Mouse (Mus musculus): ENCODE data around the gene Phf11b. TPM values are rescaled to one million over a fixed set of nuclear protein-coding genes. Genes with fewer than 3 reads are reported as not detected.

Phf11b gene
- polyA plus RNA-seq (2014; fragmentation: Illumina TruSeq; extraction: RNeasy Lipid Tissue Mini Kit (QIAGEN cat#74804)) = 9.7 TPM

DNA sequence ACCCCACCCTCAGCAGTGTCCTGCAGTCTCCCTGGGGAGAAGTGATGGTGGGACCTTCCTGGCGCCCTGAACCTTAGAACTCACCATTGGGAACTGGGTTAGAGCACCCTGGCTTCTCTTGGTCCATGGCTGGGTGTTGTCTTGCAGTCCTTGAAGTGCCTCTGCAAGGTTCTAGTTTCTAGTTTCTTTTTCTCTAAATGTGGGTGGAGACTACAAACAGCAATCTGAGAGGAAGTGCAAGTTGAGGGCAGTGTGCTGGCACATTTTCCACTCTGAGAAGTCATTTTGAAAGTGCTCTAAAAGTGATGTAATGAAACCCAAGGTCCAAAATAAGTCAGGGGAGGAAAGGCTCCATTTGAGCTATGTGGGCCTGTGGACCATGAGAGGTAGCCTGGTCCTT is at the start of gene Phf11b:
Phf11b (minus strand) TSS at position 163 of the 400 bp plus-strand sequence.

DNA sequence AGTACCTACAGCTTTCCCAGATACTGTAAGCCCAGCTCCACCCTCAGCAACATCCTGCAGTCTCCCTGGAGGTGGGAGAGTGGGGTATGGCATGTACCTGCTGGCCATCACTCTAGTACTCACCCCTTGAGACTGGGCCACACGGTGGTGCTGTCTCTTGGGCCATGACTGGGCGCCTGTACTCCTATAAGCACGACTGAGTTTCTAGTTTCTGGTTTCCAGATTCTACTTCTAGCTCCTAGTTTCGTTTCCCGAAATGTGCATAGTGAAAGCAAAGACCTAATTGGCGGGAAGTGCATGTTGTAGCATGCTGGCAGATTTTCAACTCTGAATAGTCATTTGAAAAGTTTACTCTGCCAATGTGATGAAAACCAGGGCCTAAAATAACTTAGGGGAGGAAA is 24.1 kb upstream of the Phf11b start, which contains the start of gene Phf11d:
Phf11d (minus strand) TSS at position 227 of the 401 bp plus-strand sequence.

DNA sequence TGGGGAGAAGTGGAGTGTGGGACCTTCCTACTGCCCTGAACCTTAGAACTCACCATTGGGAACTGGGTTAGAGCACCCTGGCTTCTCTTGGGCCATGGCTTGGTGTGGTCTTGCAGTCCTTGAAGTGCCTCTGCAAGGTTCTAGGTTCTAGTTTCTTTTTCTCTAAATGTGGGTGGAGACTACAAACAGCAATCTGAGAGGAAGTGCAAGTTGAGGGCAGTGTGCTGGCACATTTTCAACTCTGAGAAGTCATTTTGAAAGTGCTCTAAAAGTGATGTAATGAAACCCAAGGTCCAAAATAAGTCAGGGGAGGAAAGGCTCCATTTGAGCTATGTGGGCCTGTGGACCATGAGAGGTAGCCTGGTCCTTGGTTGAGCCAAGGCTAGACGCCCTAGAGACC is 43.8 kb downstream of the Phf11b start, which contains the start of gene Phf11a:
Phf11a (minus strand) TSS at position 132 of the 400 bp plus-strand sequence.

Other genes with a start within 250 kb of the Phf11b start
- not detected for gene 1700129C05Rik, start 198.5 kb downstream of the Phf11b start, polyA plus RNA-seq (2014; fragmentation: Illumina TruSeq; extraction: RNeasy Lipid Tissue Mini Kit (QIAGEN cat#74804))
- gene Gm5142, start 162.6 kb downstream of the Phf11b start, polyA plus RNA-seq (2014; fragmentation: Illumina TruSeq; extraction: RNeasy Lipid Tissue Mini Kit (QIAGEN cat#74804)) = not detected
- 68.9 TPM for gene Rcbtb1, start 140.1 kb downstream of the Phf11b start, polyA plus RNA-seq (2014; fragmentation: Illumina TruSeq; extraction: RNeasy Lipid Tissue Mini Kit (QIAGEN cat#74804))
- not detected for gene Gm6904, start 81.1 kb downstream of the Phf11b start, polyA plus RNA-seq (2014; fragmentation: Illumina TruSeq; extraction: RNeasy Lipid Tissue Mini Kit (QIAGEN cat#74804))
- gene Phf11a, start 43.8 kb downstream of the Phf11b start, polyA plus RNA-seq (2014; fragmentation: Illumina TruSeq; extraction: RNeasy Lipid Tissue Mini Kit (QIAGEN cat#74804)) = 1.4 TPM
- 23.2 TPM for gene Phf11d, start 24.1 kb upstream of the Phf11b start, polyA plus RNA-seq (2014; fragmentation: Illumina TruSeq; extraction: RNeasy Lipid Tissue Mini Kit (QIAGEN cat#74804))
- gene Phf11c, start 54.0 kb upstream of the Phf11b start, polyA plus RNA-seq (2014; fragmentation: Illumina TruSeq; extraction: RNeasy Lipid Tissue Mini Kit (QIAGEN cat#74804)) = 0.91 TPM
- gene Setdb2, start 99.5 kb upstream of the Phf11b start, polyA plus RNA-seq (2014; fragmentation: Illumina TruSeq; extraction: RNeasy Lipid Tissue Mini Kit (QIAGEN cat#74804)) = 15.3 TPM
- 101 TPM for gene Cab39l, start 99.6 kb upstream of the Phf11b start, polyA plus RNA-seq (2014; fragmentation: Illumina TruSeq; extraction: RNeasy Lipid Tissue Mini Kit (QIAGEN cat#74804))